Mouse (Mus musculus): ENCODE results near the gene H2-D1. TPM values are rescaled to one million over a fixed set of nuclear protein-coding genes. Genes with fewer than 3 reads are reported as not detected.

Gene H2-D1
- polyA plus RNA-seq, 1 experiment from 2014 or later = 238 TPM

Small RNAs within 50 kb of the gene (microRNA-seq; reads per million reads assigned to microRNA genes)
- gene Mir6975 (2.3 reads per million, percentile 2 among the genes with 10 or more reads in this experiment), gene Mir8094 (0.68 reads per million)

Other genes starting within 250 kb of the H2-D1 start
- gene Vwa7, start 246.2 kb upstream of the H2-D1 start, polyA plus RNA-seq (2015; fragmentation: Nextera tagmentation; extraction: Ambion mirVana) = 0.18 and 0.27 TPM in 2 replicates
- 11.3 TPM in 2 replicates for gene Sapcd1, start 234.7 kb upstream of the H2-D1 start, polyA plus RNA-seq (2015; fragmentation: Nextera tagmentation; extraction: Ambion mirVana)
- gene Msh5, start 216.0 kb upstream of the H2-D1 start, polyA plus RNA-seq (2015; fragmentation: Nextera tagmentation; extraction: Ambion mirVana) = 3.6 and 4.4 TPM in 2 replicates
- gene Clic1, start 212.8 kb upstream of the H2-D1 start, polyA plus RNA-seq (2015; fragmentation: Nextera tagmentation; extraction: Ambion mirVana) = 405 and 416 TPM in 2 replicates
- gene Ddah2, start 203.7 kb upstream of the H2-D1 start, polyA plus RNA-seq (2015; fragmentation: Nextera tagmentation; extraction: Ambion mirVana) = 146 and 170 TPM in 2 replicates
- gene Ly6g6c, start 197.3 kb upstream of the H2-D1 start, polyA plus RNA-seq (2015; fragmentation: Nextera tagmentation; extraction: Ambion mirVana) = 0.24 TPM in 1 of 2 replicates, not detected in the other
- gene Mpig6b, start 196.5 kb upstream of the H2-D1 start, polyA plus RNA-seq (2015; fragmentation: Nextera tagmentation; extraction: Ambion mirVana) = 0.37 and 0.40 TPM in 2 replicates
- 3.4 and 3.8 TPM in 2 replicates for gene Ly6g6e, start 185.8 kb upstream of the H2-D1 start, polyA plus RNA-seq (2015; fragmentation: Nextera tagmentation; extraction: Ambion mirVana)
- gene Ly6g6d, start 184.7 kb upstream of the H2-D1 start, polyA plus RNA-seq (2015; fragmentation: Nextera tagmentation; extraction: Ambion mirVana) = 4.3 and 5.6 TPM in 2 replicates
- gene Ly6g6f, start 177.1 kb upstream of the H2-D1 start, polyA plus RNA-seq (2015; fragmentation: Nextera tagmentation; extraction: Ambion mirVana) = 0.16 and 0.23 TPM in 2 replicates
- gene Abhd16a, start 173.5 kb upstream of the H2-D1 start, polyA plus RNA-seq (2015; fragmentation: Nextera tagmentation; extraction: Ambion mirVana) = 107 and 108 TPM in 2 replicates
- gene Ly6g5c, start 154.5 kb upstream of the H2-D1 start, polyA plus RNA-seq (2015; fragmentation: Nextera tagmentation; extraction: Ambion mirVana) = not detected in 2 replicates
- gene Ly6g5b, start 147.3 kb upstream of the H2-D1 start, polyA plus RNA-seq (2015; fragmentation: Nextera tagmentation; extraction: Ambion mirVana) = 0.56 and 0.66 TPM in 2 replicates
- gene Gpank1, start 141.3 kb upstream of the H2-D1 start, polyA plus RNA-seq (2015; fragmentation: Nextera tagmentation; extraction: Ambion mirVana) = 16.8 and 21.3 TPM in 2 replicates
- gene Csnk2b, start 140.7 kb upstream of the H2-D1 start, polyA plus RNA-seq (2015; fragmentation: Nextera tagmentation; extraction: Ambion mirVana) = 246 and 254 TPM in 2 replicates
- 15.4 and 18.3 TPM in 2 replicates for gene D17H6S53E, start 136.4 kb upstream of the H2-D1 start, polyA plus RNA-seq (2015; fragmentation: Nextera tagmentation; extraction: Ambion mirVana)
- 9.4 and 20.2 TPM in 2 replicates for gene Apom, start 130.7 kb upstream of the H2-D1 start, polyA plus RNA-seq (2015; fragmentation: Nextera tagmentation; extraction: Ambion mirVana)
- 37.5 and 41.3 TPM in 2 replicates for gene Bag6, start 127.6 kb upstream of the H2-D1 start, polyA plus RNA-seq (2015; fragmentation: Nextera tagmentation; extraction: Ambion mirVana)
- gene Prrc2a, start 97.8 kb upstream of the H2-D1 start, polyA plus RNA-seq (2015; fragmentation: Nextera tagmentation; extraction: Ambion mirVana) = 103 TPM in 2 replicates
- 17.4 and 19.4 TPM in 2 replicates for gene Aif1, start 86.7 kb upstream of the H2-D1 start, polyA plus RNA-seq (2015; fragmentation: Nextera tagmentation; extraction: Ambion mirVana)
- gene Lst1, start 74.3 kb upstream of the H2-D1 start, polyA plus RNA-seq (2015; fragmentation: Nextera tagmentation; extraction: Ambion mirVana) = 16.9 and 17.1 TPM in 2 replicates
- gene Ltb, start 68.3 kb upstream of the H2-D1 start, polyA plus RNA-seq (2015; fragmentation: Nextera tagmentation; extraction: Ambion mirVana) = 4.4 and 4.7 TPM in 2 replicates
- gene Tnf, start 60.7 kb upstream of the H2-D1 start, polyA plus RNA-seq (2015; fragmentation: Nextera tagmentation; extraction: Ambion mirVana) = 0.18 and 0.23 TPM in 2 replicates
- 0.99 and 1.2 TPM in 2 replicates for gene Lta, start 57.4 kb upstream of the H2-D1 start, polyA plus RNA-seq (2015; fragmentation: Nextera tagmentation; extraction: Ambion mirVana)
- 0.29 and 0.46 TPM in 2 replicates for gene Gm16181, start 41.9 kb upstream of the H2-D1 start, polyA plus RNA-seq (2015; fragmentation: Nextera tagmentation; extraction: Ambion mirVana)
- gene Atp6v1g2, start 29.1 kb upstream of the H2-D1 start, polyA plus RNA-seq (2015; fragmentation: Nextera tagmentation; extraction: Ambion mirVana) = 4.7 and 4.8 TPM in 2 replicates
- 8.9 and 9.2 TPM in 2 replicates for gene Nfkbil1, start 26.9 kb upstream of the H2-D1 start, polyA plus RNA-seq (2015; fragmentation: Nextera tagmentation; extraction: Ambion mirVana)
- 325 and 376 TPM in 2 replicates for gene Ddx39b, start 21.0 kb upstream of the H2-D1 start, polyA plus RNA-seq (2015; fragmentation: Nextera tagmentation; extraction: Ambion mirVana)
- gene H2-Q1, start 57.7 kb downstream of the H2-D1 start, polyA plus RNA-seq (2015; fragmentation: Nextera tagmentation; extraction: Ambion mirVana) = 8.8 and 12.8 TPM in 2 replicates
- 136 and 184 TPM in 2 replicates for gene H2-Q2, start 79.5 kb downstream of the H2-D1 start, polyA plus RNA-seq (2015; fragmentation: Nextera tagmentation; extraction: Ambion mirVana)
- gene H2-Q4, start 116.9 kb downstream of the H2-D1 start, polyA plus RNA-seq (2015; fragmentation: Nextera tagmentation; extraction: Ambion mirVana) = 4.8 and 5.1 TPM in 2 replicates
- 2.0 and 2.2 TPM in 2 replicates for gene H2-Q6, start 162.1 kb downstream of the H2-D1 start, polyA plus RNA-seq (2015; fragmentation: Nextera tagmentation; extraction: Ambion mirVana)
- 5.9 and 7.3 TPM in 2 replicates for gene H2-Q7, start 176.4 kb downstream of the H2-D1 start, polyA plus RNA-seq (2015; fragmentation: Nextera tagmentation; extraction: Ambion mirVana)
- gene H2-Q10, start 207.4 kb downstream of the H2-D1 start, polyA plus RNA-seq (2015; fragmentation: Nextera tagmentation; extraction: Ambion mirVana) = 80.2 and 93.1 TPM in 2 replicates
- gene Pou5f1, start 243.3 kb downstream of the H2-D1 start, polyA plus RNA-seq (2015; fragmentation: Nextera tagmentation; extraction: Ambion mirVana) = not detected in 2 replicates